ENCODE assay signal across 33 mouse cellular contexts in genomic region chr8:110140156-110140555, GRCm38 (mm10). TPM values are rescaled to one million over a fixed set of nuclear protein-coding genes. Genes with fewer than 3 reads are reported as not detected.
"Had no signal": no experiment of that assay in that cellular context is flagged by ENCODE, and none has a peak within 500 bp of the region (broad histone marks: within the 10 kb centered on the region; RNA-seq: fewer than 3 reads in every experiment).

No protein-coding gene starts in this region.

- H3K4me3 ChIP-seq: layer of hippocampus, adult 2 months; limb, embryonic 10.5 days; limb, embryonic 13.5 days; liver, embryonic 12.5 days; liver, embryonic 15.5 days; lung, embryonic 15.5 days; megakaryocyte, embryonic 14.5 days; midbrain, embryonic 10.5 days; midbrain, embryonic 13.5 days; myocyte had no signal

- H3K36me3 ChIP-seq: limb, embryonic 10.5 days; limb, embryonic 13.5 days; liver, embryonic 12.5 days; liver, embryonic 15.5 days; lung, embryonic 15.5 days; midbrain, embryonic 10.5 days; midbrain, embryonic 13.5 days had no signal

- H3K27ac ChIP-seq: kidney, postnatal 0 days; layer of hippocampus, adult 2 months; limb, embryonic 10.5 days; limb, embryonic 13.5 days; liver, embryonic 12.5 days; liver, embryonic 15.5 days; lung, embryonic 15.5 days; midbrain, embryonic 10.5 days; midbrain, embryonic 13.5 days had no signal

- H3K4me1 ChIP-seq: limb, embryonic 10.5 days; limb, embryonic 13.5 days; liver, embryonic 12.5 days; liver, embryonic 15.5 days; lung, embryonic 15.5 days; megakaryocyte, embryonic 14.5 days; midbrain, embryonic 10.5 days; midbrain, embryonic 13.5 days had no signal

- H3K27me3 ChIP-seq: limb, embryonic 13.5 days; liver, embryonic 15.5 days; lung, embryonic 15.5 days; megakaryocyte, embryonic 14.5 days; midbrain, embryonic 13.5 days had no signal

- DNase-seq: kidney, postnatal 25 days; layer of hippocampus, adult 9-11 months; liver; lung, adult 18-20 months; lung, postnatal 10 days; lung, postnatal 36 days; thymus, adult 18-20 months; thymus, postnatal 36 days had no signal

- H3K9me3 ChIP-seq: limb, embryonic 10.5 days; liver, embryonic 12.5 days; liver, embryonic 15.5 days; lung, embryonic 15.5 days; midbrain, embryonic 10.5 days; midbrain, embryonic 13.5 days had no signal

- ATAC-seq: liver, embryonic 12.5 days; midbrain, embryonic 13.5 days; midbrain, embryonic 16.5 days had no signal

- H3K9ac ChIP-seq: limb, embryonic 13.5 days; liver, embryonic 12.5 days; liver, embryonic 15.5 days; lung, embryonic 15.5 days; midbrain, embryonic 13.5 days had no signal

- H3K4me2 ChIP-seq: limb, embryonic 13.5 days; liver, embryonic 12.5 days; liver, embryonic 15.5 days; lung, embryonic 15.5 days; midbrain, embryonic 13.5 days had no signal

RNA-seq across cellular contexts. Expression of gene Calb2, which starts 27.9 kb away (rescaled TPM):
- total RNA-seq: monocyte, adult 5-6 weeks had no signal
- polyA plus RNA-seq: kidney, embryonic 14.5 days; kidney, postnatal 0 days; liver, embryonic 12.5 days; liver, embryonic 15.5 days; myocyte; spleen, adult 2 months had no signal

RNA-seq across cellular contexts. Expression of gene Gm17720, which starts 37.6 kb away (rescaled TPM):
- total RNA-seq: layer of hippocampus, adult 2 months; layer of hippocampus, postnatal 25 days; left cerebral cortex, adult 8-10 months; left cerebral cortex, postnatal 14 days; monocyte, adult 5-6 weeks had no signal
- polyA plus RNA-seq: kidney, embryonic 14.5 days; kidney, postnatal 0 days; large intestine, adult 2 months; limb, embryonic 10.5 days; limb, embryonic 13.5 days; liver, embryonic 12.5 days; liver, embryonic 15.5 days; lung, embryonic 15.5 days; midbrain, embryonic 10.5 days; midbrain, embryonic 13.5 days; midbrain, embryonic 16.5 days; myocyte; neural tube, embryonic 11.5 days; neural tube, embryonic 14.5 days; small intestine, adult 2 months; spleen, adult 2 months; stomach, embryonic 16.5 days; testis, adult 2 months; urinary bladder, adult 2 months had no signal

RNA-seq across cellular contexts. Expression of gene Gm21964, which starts 39.1 kb away (rescaled TPM):
- total RNA-seq: layer of hippocampus, adult 2 months; layer of hippocampus, postnatal 25 days; left cerebral cortex, adult 8-10 months; left cerebral cortex, postnatal 14 days; monocyte, adult 5-6 weeks had no signal
- polyA plus RNA-seq: kidney, embryonic 14.5 days; kidney, postnatal 0 days; large intestine, adult 2 months; limb, embryonic 10.5 days; limb, embryonic 13.5 days; liver, embryonic 12.5 days; liver, embryonic 15.5 days; lung, embryonic 15.5 days; midbrain, embryonic 10.5 days; midbrain, embryonic 13.5 days; midbrain, embryonic 16.5 days; myocyte; neural tube, embryonic 11.5 days; neural tube, embryonic 14.5 days; small intestine, adult 2 months; spleen, adult 2 months; stomach, embryonic 16.5 days; urinary bladder, adult 2 months had no signal
